Mouse (Mus musculus) liver, embryonic 16.5 days (tissue): ENCODE data around the gene Eef1a1. TPM values are rescaled to one million over a fixed set of nuclear protein-coding genes. Genes with fewer than 3 reads are reported as not detected.
A peak's percentile ranks its signal among the peaks of the same experiment; 100 is the strongest.
"Not testable (repeated sequence)": the region's sequence is repeated elsewhere in the genome, so short reads cannot be mapped to it uniquely, and the experiment has no call there.

Experiments used
- ATAC-seq: fragments of 200-750 bp; cut with Nextera tagmentation; 2 replicates; pipeline ENCODE4 v1.8.0; 2017; ENCODE audit warnings: low read depth, mild to moderate bottlenecking, moderate number of reproducible peaks, moderate library complexity
- H3K27ac ChIP-seq: fragments of 300-500 bp; sonication (generic); 2 replicates; pipeline ENCODE4 v1.5.1; 2014; ENCODE audit warnings: mild to moderate bottlenecking, low read length
- H3K27me3 ChIP-seq: fragments of 300-500 bp; sonication (generic); 2 replicates; pipeline ENCODE4 v1.6.1; 2014; ENCODE audit warnings: low read depth, low read length, mixed read lengths; ENCODE audit not compliant: control insufficient read depth, insufficient read depth
- H3K36me3 ChIP-seq: fragments of 300-500 bp; sonication (generic); 2 replicates; pipeline ENCODE4 v1.6.1; 2014; ENCODE audit warnings: mild to moderate bottlenecking; ENCODE audit not compliant: control insufficient read depth, insufficient read depth
- H3K4me1 ChIP-seq: fragments of 300-500 bp; sonication (generic); 2 replicates; pipeline ENCODE4 v1.6.1; 2014; ENCODE audit warnings: low read depth, low read length, mixed read lengths; ENCODE audit not compliant: control insufficient read depth
- H3K4me2 ChIP-seq: fragments of 300-500 bp; sonication (generic); 2 replicates; pipeline ENCODE4 v1.6.1; 2014; ENCODE audit warnings: low read depth, low read length, mixed read lengths
- H3K4me3 ChIP-seq: fragments of 300-500 bp; sonication (generic); 2 replicates; pipeline ENCODE4 v1.5.1; 2014; ENCODE audit warnings: low read depth, mild to moderate bottlenecking, low read length
- H3K9ac ChIP-seq: fragments of 300-500 bp; sonication (generic); 2 replicates; pipeline ENCODE4 v1.6.1; 2014; ENCODE audit warnings: low read depth, low read length
- H3K9me3 ChIP-seq: fragments of 300-500 bp; sonication (generic); replicated peaks from 2 replicates; pipeline ENCODE4 v1.6.1; 2016; ENCODE audit warnings: low read length; ENCODE audit not compliant: control insufficient read depth
- WGBS: fragments of 180-500 bp; shearing (Covaris S2); extraction: QIAGEN DNeasy Blood & Tissue Kit; methylation state at CpG from one replicate; pipeline ENCODE4 v1.1.7; 2014; ENCODE audit not compliant: insufficient replicate concordance; 5-methylcytosine and 5-hydroxymethylcytosine counted together
- polyA plus RNA-seq: library from polyadenylated mRNA; unstranded; fragments of >200 nt; fragmentation: Nextera tagmentation; extraction: Ambion mirVana; gene quantifications from 2 replicates; pipeline ENCODE4 v1.2.1, GENCODE M21; 2015

Eef1a1 gene
- polyA plus RNA-seq, 1 experiment from 2014 or later = 1,873 TPM

GRCm38 (mm10) chr9:78527301-78527761 lies 38.4 kb upstream of the Eef1a1 start:
- WGBS = under 1% methylated on average over 24 of the region's 24 CpGs
- Histone ChIP-seq H3K4me3 (peak overlapping the region; percentile 70), H3K4me2 (peak overlapping the region; percentile 96), H3K4me1 (peaks cover 9% of the 10 kb centered on the region), H3K27me3 (no peaks in the 10 kb centered on the region), H3K27ac (peak overlapping the region; percentile 84), H3K36me3 (no peaks in the 10 kb centered on the region), H3K9me3 (no peaks in the 10 kb centered on the region), H3K9ac (peak overlapping the region; percentile 58)
- peak; percentile 71 for ATAC-seq

GRCm38 (mm10) chr9:78526206-78526605 lies 37.3 kb upstream of the Eef1a1 start:
- Histone ChIP-seq H3K9me3 (no peaks in the 10 kb centered on the region), H3K27me3 (no peaks in the 10 kb centered on the region), H3K27ac (peak overlapping the region; percentile 33; the same call in 1 of the 2 replicates), H3K4me1 (peaks cover 9% of the 10 kb centered on the region), H3K36me3 (no peaks in the 10 kb centered on the region), H3K9ac (no peak overlapping the region), H3K4me3 (no peak overlapping the region), H3K4me2 (no peak overlapping the region)
- ATAC-seq = no peak
- 57% methylated on average over 2 of the region's 2 CpGs for WGBS

GRCm38 (mm10) chr9:78525451-78526135 lies 36.6 kb upstream of the Eef1a1 start:
- H3K9me3 ChIP-seq = no peaks in the 10 kb centered on the region
- peak overlapping the region; percentile 33; the same call in 1 of the 2 replicates for H3K27ac ChIP-seq
- WGBS = 86% methylated on average over 17 of the region's 17 CpGs
- no peaks in the 10 kb centered on the region for H3K27me3 ChIP-seq
- H3K36me3 ChIP-seq = no peaks in the 10 kb centered on the region
- H3K4me1 ChIP-seq = peaks cover 12% of the 10 kb centered on the region
- no peak overlapping the region for H3K4me2 ChIP-seq
- H3K9ac ChIP-seq = no peak overlapping the region
- no peak overlapping the region for H3K4me3 ChIP-seq
- ATAC-seq = no peak

- Histone ChIP-seq H3K4me2 (peak overlapping the region; percentile 88), H3K27ac (peak overlapping the region; percentile 53), H3K4me1 (peaks cover 16% of the 10 kb centered on the region), H3K9ac (peak overlapping the region; percentile 44), H3K9me3 (no peaks in the 10 kb centered on the region), H3K36me3 (no peaks in the 10 kb centered on the region), H3K4me3 (peak overlapping the region; percentile 57), H3K27me3 (no peaks in the 10 kb centered on the region)
- no peak for ATAC-seq
- 8% methylated on average over 14 of the region's 14 CpGs for WGBS
Observed at GRCm38 (mm10) chr9:78521689-78522088, 32.7 kb upstream of the Eef1a1 start.

GRCm38 (mm10) chr9:78520780-78521601 lies 32.0 kb upstream of the Eef1a1 start:
- Histone ChIP-seq H3K9me3 (no peaks in the 10 kb centered on the region), H3K4me2 (peak overlapping the region; percentile 88), H3K4me1 (peaks cover 21% of the 10 kb centered on the region), H3K27me3 (no peaks in the 10 kb centered on the region), H3K4me3 (peak overlapping the region; percentile 57), H3K9ac (peak overlapping the region; percentile 44), H3K27ac (peak overlapping the region; percentile 53), H3K36me3 (no peaks in the 10 kb centered on the region)
- peak; percentile 47 for ATAC-seq
- 3% methylated on average over 40 of the region's 40 CpGs for WGBS

- Histone ChIP-seq H3K4me3 (peak overlapping the region; percentile 57), H3K36me3 (no peaks in the 10 kb centered on the region), H3K4me2 (peak overlapping the region; percentile 88), H3K9ac (peak overlapping the region; percentile 44), H3K27ac (peak overlapping the region; percentile 66), H3K4me1 (peaks cover 25% of the 10 kb centered on the region), H3K27me3 (no peaks in the 10 kb centered on the region), H3K9me3 (no peaks in the 10 kb centered on the region)
- peak; percentile 64 for ATAC-seq
- WGBS = 24% methylated on average over 15 of the region's 15 CpGs
Observed at GRCm38 (mm10) chr9:78520127-78520779, 31.3 kb upstream of the Eef1a1 start.

GRCm38 (mm10) chr9:78517237-78517636 lies 28.3 kb upstream of the Eef1a1 start:
- not testable (repeated sequence) for H3K27me3 ChIP-seq, H3K4me2 ChIP-seq, H3K4me3 ChIP-seq, H3K9me3 ChIP-seq, H3K27ac ChIP-seq, H3K9ac ChIP-seq, H3K36me3 ChIP-seq, ATAC-seq
- WGBS = 57% methylated on average over 3 of the region's 3 CpGs
- peaks cover 30% of the 10 kb centered on the region for H3K4me1 ChIP-seq

- Histone ChIP-seq H3K9me3 (no peaks in the 10 kb centered on the region), H3K4me1 (peaks cover 30% of the 10 kb centered on the region), H3K9ac (no peak overlapping the region), H3K4me3 (peak overlapping the region; percentile 15; the same call in 1 of the 2 replicates), H3K36me3 (no peaks in the 10 kb centered on the region), H3K27me3 (no peaks in the 10 kb centered on the region), H3K4me2 (peak overlapping the region; percentile 48), H3K27ac (peak overlapping the region; percentile 53)
- 35% methylated on average over 3 of the region's 3 CpGs for WGBS
- ATAC-seq = peak; percentile 85
Observed at GRCm38 (mm10) chr9:78516125-78516524, 27.2 kb upstream of the Eef1a1 start.
